Comparison of ENCODE assay signal across 13 mouse cellular contexts in genomic region chr17:4706421-4706820, GRCm38 (mm10).
DNase-seq lines count a peak whose midpoint lies in the region.
"Had no signal": no experiment of that assay in that cellular context is flagged by ENCODE, and none has a peak within 500 bp of the region (broad histone marks: within the 10 kb centered on the region; RNA-seq: fewer than 3 reads in every experiment).

No protein-coding gene starts in this region.

- peak; percentile 12 to 75 for DNase-seq in adrenal gland, adult (ENCODE audit: inconsistent age in 2 of 2, low spot score in 1 of 2)
- no peak for DNase-seq in adrenal gland, postnatal 25 days
- DNase-seq in adrenal gland, adult 8-10 months: peak; percentile 35
- DNase-seq in adrenal gland, adult 18-20 months (ENCODE audit: low spot score in 2 of 2): no peak
- peak; percentile 24 to 41 for DNase-seq in adrenal gland, postnatal 36 days
- DNase-seq in kidney, adult 9 months: no peak
- DNase-seq: B cell, adult 2 months; cerebellum, adult 11-12 months; cerebellum, adult 2 months; cerebellum, adult 9-10 months; cerebellum, postnatal 10 days; cerebellum, postnatal 25 days; forebrain, postnatal 0 days had no signal

Comparison
In these comparisons a context has a peak if more than half of its experiments do, and no peak if none do; other contexts are left out.
1. DNase-seq: peak in adrenal gland, adult (2 of 2), adrenal gland, adult 8-10 months (single experiment) and adrenal gland, postnatal 36 days (2 of 2); none in adrenal gland, postnatal 25 days (single experiment), adrenal gland, adult 18-20 months (0 of 2) and kidney, adult 9 months (single experiment).